Comparison of ENCODE assay signal across 10 mouse cellular contexts in genomic region chr7:67421088-67421475, GRCm38 (mm10). TPM values are rescaled to one million over a fixed set of nuclear protein-coding genes. Genes with fewer than 3 reads are reported as not detected.
DNase-seq lines count a peak whose midpoint lies in the region; ATAC-seq and TF ChIP-seq lines count a peak whose summit lies in the region.
"Had no signal": no experiment of that assay in that cellular context is flagged by ENCODE, and none has a peak within 500 bp of the region (broad histone marks: within the 10 kb centered on the region; RNA-seq: fewer than 3 reads in every experiment).

No protein-coding gene starts in this region.

- WGBS in lung, embryonic 14.5 days = 26% methylated on average over 3 of the region's 3 CpGs
- WGBS in hindbrain, embryonic 16.5 days = 53% methylated on average over 3 of the region's 3 CpGs

- no peak for TF ChIP-seq CTCF in lung, embryonic 14.5 days (IDR thresholded peaks at IDR 0.05; ENCODE audit: low read depth)

- ATAC-seq in frontal cortex, adult (ENCODE audit: low TSS enrichment) = peak; percentile 54; the same call in 1 of the 2 replicates
- ATAC-seq in lung, embryonic 14.5 days (ENCODE audit: insufficient read depth) = 0 out of 2 replicates have a peak, but pooled peaks have one; percentile 32
- ATAC-seq in hindbrain, embryonic 16.5 days = peak; percentile 14; the same call in 1 of the 2 replicates

- no peak overlapping the region for H3K4me2 ChIP-seq in lung, embryonic 14.5 days
- no peak overlapping the region for H3K4me2 ChIP-seq in hindbrain, embryonic 16.5 days (ENCODE audit: low read length)
- H3K4me2 ChIP-seq: embryonic facial prominence, embryonic 12.5 days had no signal

- H3K4me3 ChIP-seq in lung, embryonic 14.5 days (ENCODE audit: low read depth, low read length) = no peak overlapping the region
- H3K4me3 ChIP-seq in hindbrain, embryonic 16.5 days (ENCODE audit: low read length) = no peak overlapping the region
- H3K4me3 ChIP-seq: embryonic facial prominence, embryonic 12.5 days had no signal

- no peaks in the 10 kb centered on the region for H3K27me3 ChIP-seq in lung, embryonic 14.5 days (ENCODE audit: insufficient read depth, low read length)
- H3K27me3 ChIP-seq in hindbrain, embryonic 16.5 days (replicated peaks; ENCODE audit: control insufficient read depth, insufficient read depth, low read length) = no peaks in the 10 kb centered on the region
- H3K27me3 ChIP-seq: embryonic facial prominence, embryonic 12.5 days had no signal

- no peak for DNase-seq in frontal cortex, postnatal 25 days (ENCODE audit: low spot score in 2 of 2)
- DNase-seq in lung, embryonic 14.5 days = no peak
- DNase-seq in lung, postnatal 10 days = no peak
- peak; percentile 90 for DNase-seq in thymus, postnatal 0 days (ENCODE audit: low spot score)
- DNase-seq in spleen, adult 18-20 months = no peak
- no peak for DNase-seq in cerebellum, postnatal 36 days

- peak overlapping the region; percentile 10; the same call in 1 of the 2 replicates for H3K27ac ChIP-seq in lung, embryonic 14.5 days (ENCODE audit: low read depth)
- 0 out of 2 replicates have a peak overlapping the region, but pooled peaks have one; percentile 9 for H3K27ac ChIP-seq in hindbrain, embryonic 16.5 days (ENCODE audit: low read depth, low read length)
- H3K27ac ChIP-seq: embryonic facial prominence, embryonic 12.5 days; liver, embryonic 14.5 days had no signal

- H3K36me3 ChIP-seq in lung, embryonic 14.5 days (ENCODE audit: insufficient read depth) = no peaks in the 10 kb centered on the region
- H3K36me3 ChIP-seq in hindbrain, embryonic 16.5 days (ENCODE audit: control insufficient read depth, insufficient read depth, low read length) = no peaks in the 10 kb centered on the region
- H3K36me3 ChIP-seq: embryonic facial prominence, embryonic 12.5 days had no signal

- no peak overlapping the region for H3K9ac ChIP-seq in lung, embryonic 14.5 days
- H3K9ac ChIP-seq in hindbrain, embryonic 16.5 days (ENCODE audit: low read depth, low read length) = no peak overlapping the region
- H3K9ac ChIP-seq: embryonic facial prominence, embryonic 12.5 days; liver, embryonic 14.5 days had no signal

- no peaks in the 10 kb centered on the region for H3K9me3 ChIP-seq in lung, embryonic 14.5 days (ENCODE audit: low read depth, low read length)
- H3K9me3 ChIP-seq in hindbrain, embryonic 16.5 days (ENCODE audit: control insufficient read depth, low read length) = no peaks in the 10 kb centered on the region
- H3K9me3 ChIP-seq: embryonic facial prominence, embryonic 12.5 days had no signal

- H3K4me1 ChIP-seq in lung, embryonic 14.5 days (ENCODE audit: insufficient read depth) = peaks cover 12% of the 10 kb centered on the region; the same call in 1 of the 2 replicates
- H3K4me1 ChIP-seq in hindbrain, embryonic 16.5 days (ENCODE audit: control insufficient read depth, insufficient read depth, low read depth, low read length) = peaks cover 4% of the 10 kb centered on the region

RNA-seq across cellular contexts. Expression of gene Mef2a, which starts 48.4 kb away (rescaled TPM):
- 51.6 and 55.5 TPM in 2 replicates for polyA plus RNA-seq in lung, embryonic 14.5 days (2014; fragmentation: Nextera tagmentation; extraction: Ambion mirVana)
- 35.4 and 38.0 TPM in 2 replicates for polyA plus RNA-seq in hindbrain, embryonic 16.5 days (2015; fragmentation: Nextera tagmentation; extraction: Ambion mirVana)
- polyA plus RNA-seq in thymus, postnatal 0 days (2015; fragmentation: Nextera tagmentation; extraction: Ambion mirVana) = 62.3 and 64.9 TPM in 2 replicates
